8 mouse cellular contexts compared by ENCODE assay signal in the genomic region with DNA sequence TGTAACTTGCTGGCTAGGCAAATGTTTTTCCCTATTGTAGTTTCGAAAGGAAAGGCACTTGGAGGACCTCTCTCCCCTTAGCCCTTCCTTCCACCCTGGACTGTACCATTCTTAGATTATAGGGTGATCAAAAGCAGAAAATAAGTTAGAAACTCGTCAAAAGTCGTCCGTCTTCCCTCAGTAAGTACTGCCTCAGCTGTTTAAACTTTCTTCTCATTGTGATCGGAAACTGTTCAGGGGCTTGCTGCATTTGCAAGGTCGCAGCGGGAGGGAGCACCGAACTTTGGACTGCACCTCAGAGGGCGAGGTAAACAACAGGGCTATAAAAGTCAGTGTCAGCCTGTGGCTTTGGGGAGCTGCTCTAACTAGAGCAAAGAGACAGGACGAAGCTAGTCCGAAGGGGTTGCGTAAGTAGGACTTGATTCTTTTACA. TPM values are rescaled to one million over a fixed set of nuclear protein-coding genes. Genes with fewer than 3 reads are reported as not detected.
DNase-seq lines count a peak whose midpoint lies in the region; ATAC-seq and TF ChIP-seq lines count a peak whose summit lies in the region.

No protein-coding gene starts in this region.

- no peaks in the 10 kb centered on the region; the same call in 1 of the 2 replicates for H3K36me3 ChIP-seq in embryonic facial prominence, embryonic 10.5 days (replicated peaks)
- peaks cover 10% of the 10 kb centered on the region for H3K36me3 ChIP-seq in intestine, postnatal 0 days (ENCODE audit: control insufficient read depth, insufficient read depth)
- no peaks in the 10 kb centered on the region for H3K36me3 ChIP-seq in limb, embryonic 11.5 days (ENCODE audit: control insufficient read depth, insufficient read depth, low read length)
- no peaks in the 10 kb centered on the region for H3K36me3 ChIP-seq in midbrain, embryonic 13.5 days

- peak; percentile 89 for ATAC-seq in granulocyte monocyte progenitor cell, adult 5-6 weeks (replicated peaks; ENCODE audit: poor library complexity, severe bottlenecking)
- ATAC-seq in intestine, postnatal 0 days, result peak; percentile 95
- peak; percentile 75; the same call in 1 of the 2 replicates for ATAC-seq in limb, embryonic 11.5 days (ENCODE audit: insufficient number of reproducible peaks, low FRiP score, low TSS enrichment, low read depth)
- peak; percentile 59 for ATAC-seq in midbrain, embryonic 13.5 days

- peak; percentile 25 for DNase-seq in right cerebral cortex, adult 18-20 months
- DNase-seq in right cerebral cortex, postnatal 4 days, result no peak
- peak; percentile 66 for DNase-seq in embryonic facial prominence, embryonic 10.5 days (ENCODE audit: low spot score)
- DNase-seq in limb, embryonic 11.5 days (ENCODE audit: low spot score), result peak; percentile 79
- peak; percentile 48 to 63 for DNase-seq in spleen, postnatal 10 days (ENCODE audit: low spot score in 2 of 2)

- peak overlapping the region; percentile 91 for H3K27ac ChIP-seq in embryonic facial prominence, embryonic 10.5 days (replicated peaks)
- peak overlapping the region; percentile 89 for H3K27ac ChIP-seq in intestine, postnatal 0 days (ENCODE audit: low read depth, low read length)
- H3K27ac ChIP-seq in limb, embryonic 11.5 days (replicated peaks; ENCODE audit: low read depth, low read length), result peak overlapping the region; percentile 73
- no peak overlapping the region for H3K27ac ChIP-seq in midbrain, embryonic 13.5 days

- WGBS in embryonic facial prominence, embryonic 10.5 days, result 4% methylated on average over 12 of the region's 12 CpGs
- 1% methylated on average over 12 of the region's 12 CpGs for WGBS in intestine, postnatal 0 days
- 4% methylated on average over 12 of the region's 12 CpGs for WGBS in limb, embryonic 11.5 days
- WGBS in midbrain, embryonic 13.5 days, result 4% methylated on average over 12 of the region's 12 CpGs

- H3K27me3 ChIP-seq in embryonic facial prominence, embryonic 10.5 days (replicated peaks; ENCODE audit: low read depth, poor library complexity, severe bottlenecking), result no peaks in the 10 kb centered on the region
- no peaks in the 10 kb centered on the region for H3K27me3 ChIP-seq in intestine, postnatal 0 days (replicated peaks; ENCODE audit: control insufficient read depth, insufficient read depth, low read length)
- no peaks in the 10 kb centered on the region for H3K27me3 ChIP-seq in limb, embryonic 11.5 days (ENCODE audit: control insufficient read depth, insufficient read depth, low read length)
- no peaks in the 10 kb centered on the region for H3K27me3 ChIP-seq in midbrain, embryonic 13.5 days

- H3K4me2 ChIP-seq in intestine, postnatal 0 days (replicated peaks; ENCODE audit: low read depth), result peak overlapping the region; percentile 63
- peak overlapping the region; percentile 42 for H3K4me2 ChIP-seq in limb, embryonic 11.5 days (ENCODE audit: low read depth, severe bottlenecking)
- H3K4me2 ChIP-seq in midbrain, embryonic 13.5 days (replicated peaks), result peak overlapping the region; percentile 44

- H3K4me3 ChIP-seq in embryonic facial prominence, embryonic 10.5 days, result peak overlapping the region; percentile 52
- peak overlapping the region; percentile 51 for H3K4me3 ChIP-seq in intestine, postnatal 0 days (ENCODE audit: low read depth, low read length)
- H3K4me3 ChIP-seq in limb, embryonic 11.5 days (ENCODE audit: low read depth, low read length), result peak overlapping the region; percentile 14; the same call in 1 of the 2 replicates
- peak overlapping the region; percentile 31; the same call in 1 of the 2 replicates for H3K4me3 ChIP-seq in midbrain, embryonic 13.5 days (replicated peaks)

- H3K4me1 ChIP-seq in embryonic facial prominence, embryonic 10.5 days, result peaks cover 22% of the 10 kb centered on the region
- 0 out of 2 replicates have a peak, but pooled peaks cover 5% of the 10 kb centered on the region for H3K4me1 ChIP-seq in intestine, postnatal 0 days (replicated peaks; ENCODE audit: control insufficient read depth, insufficient read depth, low read length)
- H3K4me1 ChIP-seq in limb, embryonic 11.5 days (ENCODE audit: control insufficient read depth, insufficient read depth, low read length), result peaks cover 5% of the 10 kb centered on the region; the same call in 1 of the 2 replicates
- peaks cover 11% of the 10 kb centered on the region for H3K4me1 ChIP-seq in midbrain, embryonic 13.5 days (replicated peaks)

- TF ChIP-seq CTCF in intestine, postnatal 0 days (IDR thresholded peaks at IDR 0.05; ENCODE audit: low read depth), result no peak

- peak overlapping the region; percentile 35 for H3K9ac ChIP-seq in intestine, postnatal 0 days (ENCODE audit: low read depth, low read length)
- peak overlapping the region; percentile 68 for H3K9ac ChIP-seq in limb, embryonic 11.5 days (ENCODE audit: low read length)
- H3K9ac ChIP-seq in midbrain, embryonic 13.5 days (replicated peaks), result no peak overlapping the region

- no peaks in the 10 kb centered on the region for H3K9me3 ChIP-seq in embryonic facial prominence, embryonic 10.5 days
- no peaks in the 10 kb centered on the region for H3K9me3 ChIP-seq in intestine, postnatal 0 days (ENCODE audit: control insufficient read depth)
- H3K9me3 ChIP-seq in limb, embryonic 11.5 days (ENCODE audit: control insufficient read depth, low read length), result no peaks in the 10 kb centered on the region
- H3K9me3 ChIP-seq in midbrain, embryonic 13.5 days, result no peaks in the 10 kb centered on the region

RNA-seq across cellular contexts. Expression of a gene that starts 2.3 kb away (rescaled TPM):
- polyA plus RNA-seq in embryonic facial prominence, embryonic 10.5 days (2016; fragmentation: Nextera tagmentation; extraction: Ambion mirVana), result 53.5 and 62.5 TPM in 2 replicates
- 90.6 and 91.2 TPM in 2 replicates for total RNA-seq in granulocyte monocyte progenitor cell, adult 5-6 weeks (2014; fragmentation: Nextera tagmentation)
- total RNA-seq in granulocyte monocyte progenitor cell, adult 5-6 weeks (2017), result 38.1 and 66.0 TPM in 2 replicates
- polyA plus RNA-seq in intestine, postnatal 0 days (2015; fragmentation: Nextera tagmentation; extraction: Ambion mirVana), result 2,235 and 2,243 TPM in 2 replicates
- 49.2 and 51.1 TPM in 2 replicates for polyA plus RNA-seq in limb, embryonic 11.5 days (2014; fragmentation: Nextera tagmentation; extraction: Ambion mirVana)
- polyA plus RNA-seq in midbrain, embryonic 13.5 days (2015; fragmentation: Nextera tagmentation; extraction: Ambion mirVana), result 73.2 and 86.1 TPM in 2 replicates

RNA-seq across cellular contexts. Expression of a gene that starts 32.7 kb away (rescaled TPM):
- polyA plus RNA-seq in embryonic facial prominence, embryonic 10.5 days (2016; fragmentation: Nextera tagmentation; extraction: Ambion mirVana), result 0.14 TPM in 1 of 2 replicates, not detected in the other
- total RNA-seq in granulocyte monocyte progenitor cell, adult 5-6 weeks (2014; fragmentation: Nextera tagmentation), result not detected in 2 replicates
- not detected in 2 replicates for total RNA-seq in granulocyte monocyte progenitor cell, adult 5-6 weeks (2017)
- 4.8 and 5.7 TPM in 2 replicates for polyA plus RNA-seq in intestine, postnatal 0 days (2015; fragmentation: Nextera tagmentation; extraction: Ambion mirVana)
- 0.12 TPM in 1 of 2 replicates, not detected in the other for polyA plus RNA-seq in limb, embryonic 11.5 days (2014; fragmentation: Nextera tagmentation; extraction: Ambion mirVana)
- polyA plus RNA-seq in midbrain, embryonic 13.5 days (2015; fragmentation: Nextera tagmentation; extraction: Ambion mirVana), result 0.12 and 0.26 TPM in 2 replicates

Comparison
In these comparisons a context has a peak if more than half of its experiments do, and no peak if none do; other contexts are left out.
1. RNA of a gene that starts 2.3 kb away (polyA plus RNA-seq): 2,235 to 2,243 TPM in intestine, postnatal 0 days; 73.2 to 86.1 TPM in midbrain, embryonic 13.5 days, 53.5 to 62.5 TPM in embryonic facial prominence, embryonic 10.5 days and 49.2 to 51.1 TPM in limb, embryonic 11.5 days; every median in the first group is over 10 times any median in the second.
2. Peak in every context shown above with its lines, with median percentiles within 50 percentile points of each other: H3K4me3 ChIP-seq, ATAC-seq and H3K4me2 ChIP-seq.